Mouse (Mus musculus): Measurements from ENCODE around the gene Rpl29. TPM values are rescaled to one million over a fixed set of nuclear protein-coding genes. Genes with fewer than 3 reads are reported as not detected.

Rpl29 gene
- polyA plus RNA-seq, 1 experiment from 2014 or later: 977 TPM

GRCm38 (mm10) chr9:106481075-106481474 lies 51.8 kb downstream of the Rpl29 start:
- H3K9ac ChIP-seq (ENCODE audit: low read length): no peak overlapping the region
- no peak overlapping the region for H3K4me2 ChIP-seq (ENCODE audit: low read depth, low read length)
- H3K4me3 ChIP-seq (ENCODE audit: low read length): no peak overlapping the region
- H3K36me3 ChIP-seq (ENCODE audit: control insufficient read depth, insufficient read depth, low read length): peaks cover 14% of the 10 kb centered on the region
- H3K4me1 ChIP-seq (replicated peaks; ENCODE audit: control insufficient read depth, insufficient read depth, low read length): peaks cover 13% of the 10 kb centered on the region
- no peak overlapping the region for H3K27ac ChIP-seq (ENCODE audit: low read length)
- H3K27me3 ChIP-seq (ENCODE audit: control insufficient read depth, insufficient read depth, low read depth, low read length): no peaks in the 10 kb centered on the region
- WGBS: 91% methylated on average over 15 of the region's 15 CpGs
- H3K9me3 ChIP-seq (ENCODE audit: control insufficient read depth, low read length): no peaks in the 10 kb centered on the region
- ATAC-seq (ENCODE audit: low read depth): no peak

Other genes starting within 250 kb of the Rpl29 start
- 53.1 and 56.7 TPM in 2 replicates for gene Ppm1m, start 229.7 kb upstream of the Rpl29 start, polyA plus RNA-seq (2015; fragmentation: Nextera tagmentation; extraction: Ambion mirVana)
- 69.8 and 69.9 TPM in 2 replicates for gene Twf2, start 226.3 kb upstream of the Rpl29 start, polyA plus RNA-seq (2015; fragmentation: Nextera tagmentation; extraction: Ambion mirVana)
- 0.11 TPM in 1 of 2 replicates, not detected in the other for gene Tlr9, start 206.9 kb upstream of the Rpl29 start, polyA plus RNA-seq (2015; fragmentation: Nextera tagmentation; extraction: Ambion mirVana)
- gene Alas1, start 180.8 kb upstream of the Rpl29 start, polyA plus RNA-seq (2015; fragmentation: Nextera tagmentation; extraction: Ambion mirVana): 139 and 145 TPM in 2 replicates
- gene Poc1a, start 148.4 kb upstream of the Rpl29 start, polyA plus RNA-seq (2015; fragmentation: Nextera tagmentation; extraction: Ambion mirVana): 32.3 and 32.4 TPM in 2 replicates
- 12.9 and 13.7 TPM in 2 replicates for gene Dusp7, start 60.8 kb upstream of the Rpl29 start, polyA plus RNA-seq (2015; fragmentation: Nextera tagmentation; extraction: Ambion mirVana)
- gene Acy1, start 8.9 kb downstream of the Rpl29 start, polyA plus RNA-seq (2015; fragmentation: Nextera tagmentation; extraction: Ambion mirVana): 25.0 and 29.7 TPM in 2 replicates
- 18.0 and 21.8 TPM in 2 replicates for gene Abhd14b, start 18.0 kb downstream of the Rpl29 start, polyA plus RNA-seq (2015; fragmentation: Nextera tagmentation; extraction: Ambion mirVana)
- 52.8 and 56.0 TPM in 2 replicates for gene Abhd14a, start 18.2 kb downstream of the Rpl29 start, polyA plus RNA-seq (2015; fragmentation: Nextera tagmentation; extraction: Ambion mirVana)
- gene Pcbp4, start 23.8 kb downstream of the Rpl29 start, polyA plus RNA-seq (2015; fragmentation: Nextera tagmentation; extraction: Ambion mirVana): 58.6 and 60.7 TPM in 2 replicates
- 0.18 TPM in 2 replicates for gene Gpr62, start 36.5 kb downstream of the Rpl29 start, polyA plus RNA-seq (2015; fragmentation: Nextera tagmentation; extraction: Ambion mirVana)
- 39.4 and 39.8 TPM in 2 replicates for gene Rrp9, start 46.5 kb downstream of the Rpl29 start, polyA plus RNA-seq (2015; fragmentation: Nextera tagmentation; extraction: Ambion mirVana)
- gene Parp3, start 47.5 kb downstream of the Rpl29 start, polyA plus RNA-seq (2015; fragmentation: Nextera tagmentation; extraction: Ambion mirVana): 4.7 and 6.0 TPM in 2 replicates
- not detected in 2 replicates for gene Iqcf1, start 70.5 kb downstream of the Rpl29 start, polyA plus RNA-seq (2015; fragmentation: Nextera tagmentation; extraction: Ambion mirVana)
- not detected in 2 replicates for gene Iqcf5, start 85.1 kb downstream of the Rpl29 start, polyA plus RNA-seq (2015; fragmentation: Nextera tagmentation; extraction: Ambion mirVana)
- gene Iqcf3, start 132.2 kb downstream of the Rpl29 start, polyA plus RNA-seq (2015; fragmentation: Nextera tagmentation; extraction: Ambion mirVana): not detected in 2 replicates
- gene Iqcf4, start 141.5 kb downstream of the Rpl29 start, polyA plus RNA-seq (2015; fragmentation: Nextera tagmentation; extraction: Ambion mirVana): not detected in 2 replicates
- gene Iqcf6, start 197.1 kb downstream of the Rpl29 start, polyA plus RNA-seq (2015; fragmentation: Nextera tagmentation; extraction: Ambion mirVana): not detected in 2 replicates
- gene Grm2, start 226.6 kb downstream of the Rpl29 start, polyA plus RNA-seq (2015; fragmentation: Nextera tagmentation; extraction: Ambion mirVana): not detected in 2 replicates